Mouse (Mus musculus): ENCODE measurements around the gene Pla2g3.

- TF ChIP-seq CHD2 (IDR thresholded peaks at IDR 0.05; ENCODE audit: low read depth, low read length) (no peak), HCFC1 (IDR thresholded peaks at IDR 0.05; ENCODE audit: borderline replicate concordance, insufficient read depth, low read length) (no peak), MAFK (IDR thresholded peaks at IDR 0.05; ENCODE audit: insufficient read depth, low read depth, low read length) (no peak), ZC3H11A (IDR thresholded peaks at IDR 0.05; ENCODE audit: borderline replicate concordance, low read depth, low read length) (no peak), ZNF384 (IDR thresholded peaks at IDR 0.05; ENCODE audit: low read depth, low read length) (no peak)
Measured at GRCm38 (mm10) chr11:3494857-3495256, 6.8 kb downstream of the Pla2g3 start.

All from ES-E14 (cell line).